12 mouse cellular contexts compared by ENCODE assay signal in genomic region chr9:104144314-104144996, GRCm38 (mm10). TPM values are rescaled to one million over a fixed set of nuclear protein-coding genes. Genes with fewer than 3 reads are reported as not detected.
DNase-seq lines count a peak whose midpoint lies in the region; ATAC-seq and TF ChIP-seq lines count a peak whose summit lies in the region.
"Had no signal": no experiment of that assay in that cellular context is flagged by ENCODE, and none has a peak within 500 bp of the region (broad histone marks: within the 10 kb centered on the region; RNA-seq: fewer than 3 reads in every experiment).

No protein-coding gene starts in this region.

- no peaks in the 10 kb centered on the region for H3K36me3 ChIP-seq in ES-Bruce4 (ENCODE audit: control insufficient read depth, insufficient read depth, low read length, poor library complexity, severe bottlenecking)

- no peak overlapping the region for H3K9ac ChIP-seq in ES-Bruce4 (ENCODE audit: low read depth, poor library complexity, severe bottlenecking)

- TF ChIP-seq POLR2A in ES-Bruce4 (IDR thresholded peaks at IDR 0.05; ENCODE audit: insufficient read depth, low read length) = no peak

- H3K9me3 ChIP-seq in ES-Bruce4 (replicated peaks; ENCODE audit: control insufficient read depth, insufficient read depth, low read length, poor library complexity, severe bottlenecking) = no peaks in the 10 kb centered on the region

- ATAC-seq in granulocyte monocyte progenitor cell, adult 5-6 weeks (replicated peaks; ENCODE audit: poor library complexity, severe bottlenecking) = peak; percentile 62
- no peak for ATAC-seq in frontal cortex, adult (ENCODE audit: low TSS enrichment)
- ATAC-seq: intestine, embryonic 16.5 days had no signal

- no peak for TF ChIP-seq EP300 in ES-Bruce4 (IDR thresholded peaks at IDR 0.05; ENCODE audit: insufficient read depth, low read depth, low read length)

- intact Hi-C loops in left cerebral cortex, postnatal 14 days (cut with DNase I) = no loop called here

- TF ChIP-seq CTCF in ES-Bruce4 (IDR thresholded peaks at IDR 0.05; ENCODE audit: low read depth, low read length) = peak; percentile 66

- H3K27me3 ChIP-seq in ES-Bruce4 (ENCODE audit: control insufficient read depth, insufficient read depth, low read length, poor library complexity, severe bottlenecking) = no peaks in the 10 kb centered on the region

- H3K4me3 ChIP-seq in ES-Bruce4 (ENCODE audit: low read depth, low read length) = no peak overlapping the region

- no peak overlapping the region for H3K27ac ChIP-seq in ES-Bruce4 (ENCODE audit: insufficient read depth, low read length)
- H3K27ac ChIP-seq: macrophage had no signal

- peak; percentile 22 for DNase-seq in kidney, adult 9 months
- no peak for DNase-seq in kidney, adult 8-10 months
- DNase-seq in 416B (ENCODE audit: low read depth) = peak; percentile 11
- DNase-seq in thymus, postnatal 36 days = no peak
- DNase-seq in left cerebral cortex, postnatal 14 days (ENCODE audit: low spot score in 2 of 2) = no peak
- DNase-seq: cerebellum, adult 9-10 months; heart, adult 18-20 months had no signal

- no peaks in the 10 kb centered on the region for H3K4me1 ChIP-seq in ES-Bruce4 (ENCODE audit: control insufficient read depth, insufficient read depth, low read length)

RNA-seq across cellular contexts. Expression of gene Ackr4, which starts 17.7 kb away (rescaled TPM):
- polyA plus RNA-seq in ES-Bruce4 (2011; ENCODE audit: insufficient read depth, insufficient read length, low read depth, missing spikeins) = 7.4 and 7.7 TPM in 2 replicates
- total RNA-seq in granulocyte monocyte progenitor cell, adult 5-6 weeks (2014; fragmentation: Nextera tagmentation) = not detected in 2 replicates
- total RNA-seq in granulocyte monocyte progenitor cell, adult 5-6 weeks (2017) = 0.09 TPM in 1 of 2 replicates, not detected in the other
- under 1 TPM; 0.35 to 0.47 TPM for total RNA-seq in left cerebral cortex, postnatal 14 days (2021)
- polyA plus RNA-seq: macrophage had no signal

Comparison
In these comparisons a context has a peak if more than half of its experiments do, and no peak if none do; other contexts are left out.
1. DNase-seq: peak in kidney, adult 9 months (single experiment) and 416B (single experiment); none in kidney, adult 8-10 months (0 of 2), thymus, postnatal 36 days (0 of 2) and left cerebral cortex, postnatal 14 days (0 of 2).